ENCODE assay signal across 14 mouse cellular contexts in genomic region chr17:86364349-86365075, GRCm38 (mm10).
DNase-seq lines count a peak whose midpoint lies in the region; ATAC-seq and TF ChIP-seq lines count a peak whose summit lies in the region.
"Had no signal": no experiment of that assay in that cellular context is flagged by ENCODE, and none has a peak within 500 bp of the region (broad histone marks: within the 10 kb centered on the region; RNA-seq: fewer than 3 reads in every experiment).

No protein-coding gene starts in this region.

- intact Hi-C loops in heart, postnatal 25 days (cut with DNase I) = loop anchor here (5.0 to 10.0 kb wide), 2 partner anchors 60 to 202 kb away; no protein-coding TSS in a partner anchor
- intact Hi-C loops in heart, postnatal 10 days (cut with DNase I) = loop anchor here (5.0 kb wide), 1 partner anchor 73 kb away; no protein-coding TSS in a partner anchor

- ATAC-seq in heart, embryonic 15.5 days (replicated peaks; ENCODE audit: insufficient number of reproducible peaks, insufficient read depth, low FRiP score, low read depth) = no peak
- ATAC-seq in kidney, postnatal 0 days (replicated peaks; ENCODE audit: low FRiP score, low read depth) = no peak
- ATAC-seq: CD4-positive, CD25-positive, alpha-beta regulatory T cell, adult 4 months had no signal

- no peak for DNase-seq in heart, postnatal 25 days (ENCODE audit: low spot score)
- peak; percentile 67 for DNase-seq in kidney, postnatal 0 days (ENCODE audit: low spot score)
- no peak for DNase-seq in kidney, adult 11 months
- peak; percentile 47 for DNase-seq in brain, adult 2 months (ENCODE audit: low read depth, low spot score)
- peak; percentile 29 to 38 for DNase-seq in heart, postnatal 10 days
- DNase-seq in spleen, postnatal 4 days (ENCODE audit: low spot score in 2 of 2) = no peak
- DNase-seq in MN1 (ENCODE audit: low spot score) = no peak
- DNase-seq: adrenal gland, postnatal 10 days; cerebellum, adult 2 months; liver; lung, postnatal 10 days had no signal

- H3K27me3 ChIP-seq in heart, embryonic 15.5 days = no peaks in the 10 kb centered on the region
- H3K27me3 ChIP-seq in kidney, postnatal 0 days (ENCODE audit: insufficient read depth, low read length) = no peaks in the 10 kb centered on the region

- no peaks in the 10 kb centered on the region for H3K36me3 ChIP-seq in heart, embryonic 15.5 days
- H3K36me3 ChIP-seq in kidney, postnatal 0 days (ENCODE audit: insufficient read depth, low read length) = no peaks in the 10 kb centered on the region
- H3K36me3 ChIP-seq: forebrain, embryonic 10.5 days had no signal

- H3K4me1 ChIP-seq in heart, embryonic 15.5 days (replicated peaks) = peaks cover 40% of the 10 kb centered on the region
- H3K4me1 ChIP-seq in kidney, postnatal 0 days (replicated peaks; ENCODE audit: insufficient read depth, low read length) = peaks cover 14% of the 10 kb centered on the region

- no peaks in the 10 kb centered on the region for H3K9me3 ChIP-seq in heart, embryonic 15.5 days (replicated peaks)
- H3K9me3 ChIP-seq in kidney, postnatal 0 days (replicated peaks; ENCODE audit: low read length) = no peaks in the 10 kb centered on the region
- H3K9me3 ChIP-seq: forebrain, embryonic 10.5 days had no signal

- no peak for TF ChIP-seq CTCF in kidney, postnatal 0 days (IDR thresholded peaks at IDR 0.05; ENCODE audit: low read depth)

- H3K9ac ChIP-seq in heart, embryonic 15.5 days = no peak overlapping the region
- H3K9ac ChIP-seq in kidney, postnatal 0 days (ENCODE audit: low read depth, low read length) = no peak overlapping the region

- no peak overlapping the region for H3K4me3 ChIP-seq in heart, embryonic 15.5 days
- no peak overlapping the region for H3K4me3 ChIP-seq in kidney, postnatal 0 days (replicated peaks; ENCODE audit: low read depth, low read length)
- H3K4me3 ChIP-seq: forebrain, embryonic 10.5 days had no signal

- H3K4me2 ChIP-seq in heart, embryonic 15.5 days = peak overlapping the region; percentile 14; the same call in 1 of the 2 replicates
- H3K4me2 ChIP-seq in kidney, postnatal 0 days (ENCODE audit: low read length) = peak overlapping the region; percentile 32; the same call in 1 of the 2 replicates

- WGBS in heart, embryonic 15.5 days = 43% methylated on average over 16 of the region's 16 CpGs
- WGBS in kidney, postnatal 0 days = 32% methylated on average over 16 of the region's 16 CpGs

- H3K27ac ChIP-seq in heart, embryonic 15.5 days = peak overlapping the region; percentile 21
- 0 out of 2 replicates have a peak overlapping the region, but pooled peaks have one; percentile 36 for H3K27ac ChIP-seq in kidney, postnatal 0 days
- H3K27ac ChIP-seq: forebrain, embryonic 10.5 days had no signal

Comparison
In these comparisons a context has a peak if more than half of its experiments do, and no peak if none do; other contexts are left out.
1. DNase-seq: peak in kidney, postnatal 0 days (single experiment), brain, adult 2 months (single experiment) and heart, postnatal 10 days (2 of 2); none in heart, postnatal 25 days (single experiment), kidney, adult 11 months (single experiment), spleen, postnatal 4 days (0 of 2) and MN1 (single experiment).